Mouse (Mus musculus): ENCODE measurements around the gene Tmem253.

GRCm38 (mm10) chr14:51983855-51984246 lies 31.6 kb upstream of the Tmem253 start:
- TF ChIP-seq EP300 (IDR thresholded peaks at IDR 0.05; ENCODE audit: low read depth) (no peak), CTCF (IDR thresholded peaks at IDR 0.05; ENCODE audit: low read depth) (no peak)

All from liver, postnatal 0 days (tissue).